Mouse (Mus musculus): ENCODE results near the gene Alg12.
"Not testable (repeated sequence)": the region's sequence is repeated elsewhere in the genome, so short reads cannot be mapped to it uniquely, and the experiment has no call there.

Gene Alg12

GRCm38 (mm10) chr15:88830696-88831095 lies 11.6 kb upstream of the Alg12 start:
- DNase-seq, result no peak

GRCm38 (mm10) chr15:88829791-88830440 lies 10.8 kb upstream of the Alg12 start:
- DNase-seq, result no peak

GRCm38 (mm10) chr15:88828800-88829705 lies 9.9 kb upstream of the Alg12 start:
- peak; percentile 87 for DNase-seq

- DNase-seq, result peak; percentile 67
Observed at GRCm38 (mm10) chr15:88827991-88828799, 9.1 kb upstream of the Alg12 start.

GRCm38 (mm10) chr15:88827466-88827865 lies 8.3 kb upstream of the Alg12 start:
- no peak for DNase-seq

- no peak for DNase-seq
Observed at GRCm38 (mm10) chr15:88823376-88823775, 4.3 kb upstream of the Alg12 start.

GRCm38 (mm10) chr15:88822513-88822912 lies 3.4 kb upstream of the Alg12 start:
- DNase-seq, result no peak

GRCm38 (mm10) chr15:88821403-88821802 lies 2.3 kb upstream of the Alg12 start:
- no peak for DNase-seq

GRCm38 (mm10) chr15:88819906-88820303 lies 787 bp upstream of the Alg12 start:
- no peak for DNase-seq

- no peak for DNase-seq
Observed at GRCm38 (mm10) chr15:88815196-88815700, 3.9 kb downstream of the Alg12 start.

GRCm38 (mm10) chr15:88814411-88815047 lies 4.6 kb downstream of the Alg12 start:
- DNase-seq, result no peak

- DNase-seq, result not testable (repeated sequence)
Observed at GRCm38 (mm10) chr15:88813873-88814272, 5.2 kb downstream of the Alg12 start.

GRCm38 (mm10) chr15:88813262-88813661 lies 5.9 kb downstream of the Alg12 start:
- DNase-seq, result no peak

GRCm38 (mm10) chr15:88810369-88810768 lies 8.7 kb downstream of the Alg12 start:
- DNase-seq, result no peak

- no peak for DNase-seq
Observed at GRCm38 (mm10) chr15:88808121-88808520, 11.0 kb downstream of the Alg12 start.

GRCm38 (mm10) chr15:88802348-88802747 lies 16.8 kb downstream of the Alg12 start:
- DNase-seq, result no peak

GRCm38 (mm10) chr15:88801903-88802302 lies 17.2 kb downstream of the Alg12 start:
- DNase-seq, result no peak

GRCm38 (mm10) chr15:88800921-88801354 lies 18.2 kb downstream of the Alg12 start:
- no peak for DNase-seq

- no peak for DNase-seq
Observed at GRCm38 (mm10) chr15:88799950-88800371, 19.2 kb downstream of the Alg12 start.

- not testable (repeated sequence) for DNase-seq
Observed at GRCm38 (mm10) chr15:88794729-88795128, 24.4 kb downstream of the Alg12 start.

GRCm38 (mm10) chr15:88792140-88792850 lies 26.8 kb downstream of the Alg12 start:
- no peak for DNase-seq

GRCm38 (mm10) chr15:88774630-88775029 lies 44.5 kb downstream of the Alg12 start:
- not testable (repeated sequence) for DNase-seq

Measured in embryo, embryonic 11 days (tissue).